Mouse (Mus musculus) cerebellum, postnatal 10 days (tissue): ENCODE measurements around the gene Gm12185.
"Not testable (repeated sequence)": the region's sequence is repeated elsewhere in the genome, so short reads cannot be mapped to it uniquely, and the experiment has no call there.

Experiments used
- DNase-seq, 2 experiments: peaks; one replicate each; pipeline ENCODE4 v3.0.0; 2021; ENCODE audit warnings: mixed read lengths in 2 of 2

Gene Gm12185

DNA sequence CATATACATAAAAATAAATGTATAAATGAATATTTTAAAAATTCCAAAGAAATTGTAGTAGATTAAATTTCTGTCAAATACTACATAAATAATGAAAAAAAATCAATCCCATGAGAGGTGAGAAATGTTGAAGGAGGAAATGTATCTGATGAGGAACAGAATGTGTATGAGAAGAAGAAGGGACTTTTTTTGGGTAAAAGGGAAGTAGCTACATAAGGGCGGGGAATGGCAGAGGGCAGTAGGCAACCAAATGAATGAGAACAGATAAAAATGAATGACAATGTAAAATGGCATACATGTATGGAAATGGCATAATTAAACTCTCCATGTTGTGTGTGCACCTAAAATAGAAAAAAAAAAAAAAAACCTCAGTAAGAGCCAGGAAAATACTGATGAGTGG is 78.4 kb downstream of the Gm12185 start:
- DNase-seq, result no peak

DNA sequence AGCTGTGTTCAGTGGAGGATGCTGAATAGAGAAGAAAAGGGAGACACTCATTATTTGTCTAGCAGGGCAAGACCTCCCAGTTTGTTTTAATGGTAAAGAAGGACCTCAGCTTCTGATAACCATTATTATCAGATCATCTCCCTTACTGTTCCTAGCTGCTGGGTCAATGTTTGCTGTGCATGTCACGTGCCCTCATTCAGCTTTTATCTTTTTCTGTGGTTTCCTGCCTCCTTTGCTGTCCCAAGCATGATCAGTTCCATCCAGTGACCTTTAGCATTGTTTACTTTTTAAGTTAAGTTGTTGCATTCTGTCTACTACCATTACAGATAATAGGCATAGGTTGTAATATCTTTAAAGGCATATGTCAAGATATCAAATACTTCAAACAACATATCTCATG is 83.6 kb downstream of the Gm12185 start:
- DNase-seq, result no peak

DNA sequence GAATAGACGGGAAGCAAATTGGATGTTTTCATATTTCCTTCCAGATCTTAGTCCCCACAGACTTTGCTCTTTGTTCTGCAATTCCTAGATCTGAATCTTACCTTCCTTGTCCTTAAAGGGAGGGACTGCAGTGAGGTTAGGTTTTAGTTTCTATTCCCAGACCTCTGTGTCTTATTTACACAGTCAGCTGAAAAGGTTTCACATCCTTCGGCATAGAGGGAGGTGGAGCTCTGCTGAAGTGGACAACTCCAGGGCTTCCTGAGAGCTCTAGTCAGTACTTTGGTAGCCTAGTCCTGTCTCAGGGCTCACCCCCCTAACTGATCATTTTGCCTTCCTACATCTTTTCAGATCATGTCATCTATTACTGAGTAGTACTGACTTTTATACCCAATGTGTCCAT is 90.0 kb downstream of the Gm12185 start, which contains the start of gene Gm5431:
Gene Gm5431, minus strand, starts transcription at position 194 of the 400 bp plus-strand sequence.
- no peak for DNase-seq

DNA sequence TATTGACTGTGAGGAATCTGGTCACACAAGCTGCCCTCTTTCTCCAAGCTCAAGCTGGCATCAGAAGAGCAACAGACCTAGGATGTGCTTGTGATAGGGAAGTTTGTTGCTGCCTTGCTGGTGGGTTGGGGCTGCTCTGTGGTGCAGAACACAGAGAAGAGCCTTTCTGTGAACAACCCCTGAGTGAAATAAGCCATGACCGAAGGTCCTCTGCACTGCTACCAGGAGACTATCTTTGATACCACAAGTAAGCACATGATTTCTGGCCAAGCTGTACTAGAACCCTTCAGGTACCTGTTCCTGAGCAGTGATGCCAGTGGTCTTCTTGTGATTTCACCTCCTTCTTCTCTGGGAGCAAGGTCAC is 90.5 kb downstream of the Gm12185 start:
- not testable (repeated sequence) for DNase-seq

DNA sequence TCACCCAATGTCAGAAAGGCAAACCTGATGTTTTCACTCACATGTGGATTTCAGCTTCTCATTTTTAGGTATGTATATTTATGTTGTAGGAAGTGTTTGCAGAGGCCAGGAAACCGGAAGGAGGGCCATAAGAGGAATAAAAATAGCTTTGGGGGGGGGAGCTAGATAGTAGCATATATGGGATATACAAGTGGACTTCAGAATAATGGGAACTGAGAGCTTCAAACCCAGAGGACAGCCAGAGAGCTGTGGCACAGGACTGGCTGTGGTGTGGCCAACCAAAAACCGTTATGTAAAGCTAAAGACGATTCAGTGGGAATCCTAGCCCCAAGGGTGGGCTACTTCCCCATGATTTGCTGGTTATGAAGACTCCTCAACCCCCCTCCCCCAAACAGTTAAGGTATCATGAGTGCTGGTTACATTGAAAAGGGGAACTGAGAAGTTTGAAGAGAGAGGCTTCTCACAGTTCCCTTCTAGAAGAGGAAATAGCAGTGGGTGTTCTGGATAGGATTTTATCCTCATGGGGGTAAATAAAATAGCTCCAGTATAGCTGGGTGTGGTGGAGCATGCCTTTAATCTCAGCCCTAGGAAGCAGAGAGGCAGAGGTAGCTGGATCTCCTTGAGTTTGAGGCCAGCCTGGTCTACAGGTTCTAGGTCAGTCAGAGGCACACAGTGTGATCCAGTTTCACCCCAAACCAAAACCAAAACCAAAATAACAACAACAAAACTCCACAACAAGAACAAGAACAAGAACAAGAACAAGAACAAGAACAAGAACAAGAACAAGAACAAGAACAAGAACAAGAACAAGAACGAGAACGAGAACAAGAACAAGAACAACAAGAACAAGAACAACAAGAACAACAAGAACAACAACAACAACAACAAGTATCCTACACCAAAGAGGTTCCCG is 91.1 kb downstream of the Gm12185 start:
- DNase-seq, result not testable (repeated sequence)

DNA sequence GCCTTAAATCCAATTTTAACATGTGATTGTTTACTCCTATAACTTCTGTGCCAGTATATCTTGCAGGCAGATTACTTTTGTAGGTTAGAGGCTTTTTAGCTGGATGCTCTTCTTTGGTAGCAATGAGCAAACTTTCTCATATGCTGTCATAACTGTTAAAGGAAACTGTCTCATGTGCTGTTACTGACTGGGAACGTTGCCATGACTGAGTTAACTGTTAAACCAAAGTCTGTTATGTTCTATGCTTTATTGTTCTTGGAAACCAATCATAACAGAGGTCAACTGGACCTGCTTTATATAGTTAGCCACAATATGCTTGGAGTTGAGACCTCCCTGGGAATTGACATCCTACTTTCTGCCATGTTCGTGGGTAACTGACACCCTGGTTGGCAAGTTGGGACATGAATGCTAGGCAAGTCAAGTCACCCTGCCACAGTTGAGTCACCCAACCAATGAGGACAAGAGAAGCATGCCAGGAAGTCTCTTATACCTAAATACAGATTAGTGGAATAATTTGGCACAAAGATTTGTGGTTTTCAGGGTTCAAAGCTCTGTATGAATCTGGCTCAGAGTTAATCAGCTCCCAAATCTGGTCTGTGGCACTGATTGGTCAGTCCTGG is 93.1 kb downstream of the Gm12185 start:
- DNase-seq, result no peak

DNA sequence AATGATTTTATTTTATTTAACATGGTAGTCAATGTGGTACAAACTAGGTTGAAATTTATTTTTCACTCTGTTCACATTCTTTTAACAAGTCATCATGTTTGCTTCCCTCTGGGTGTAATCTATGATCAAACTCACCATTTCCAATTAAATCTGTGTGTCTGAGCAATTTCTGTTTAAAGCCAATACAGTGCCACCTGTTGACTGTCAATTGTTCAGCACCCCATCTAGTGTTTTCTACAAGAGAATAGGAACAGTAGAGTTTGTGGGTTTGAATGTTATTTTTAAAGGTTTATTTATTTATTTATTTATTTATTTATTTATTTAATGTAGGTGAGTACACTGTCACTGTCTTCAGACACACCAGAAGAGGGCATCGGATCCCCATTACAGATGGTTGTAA is 115.3 kb downstream of the Gm12185 start:
- DNase-seq, result no peak

DNA sequence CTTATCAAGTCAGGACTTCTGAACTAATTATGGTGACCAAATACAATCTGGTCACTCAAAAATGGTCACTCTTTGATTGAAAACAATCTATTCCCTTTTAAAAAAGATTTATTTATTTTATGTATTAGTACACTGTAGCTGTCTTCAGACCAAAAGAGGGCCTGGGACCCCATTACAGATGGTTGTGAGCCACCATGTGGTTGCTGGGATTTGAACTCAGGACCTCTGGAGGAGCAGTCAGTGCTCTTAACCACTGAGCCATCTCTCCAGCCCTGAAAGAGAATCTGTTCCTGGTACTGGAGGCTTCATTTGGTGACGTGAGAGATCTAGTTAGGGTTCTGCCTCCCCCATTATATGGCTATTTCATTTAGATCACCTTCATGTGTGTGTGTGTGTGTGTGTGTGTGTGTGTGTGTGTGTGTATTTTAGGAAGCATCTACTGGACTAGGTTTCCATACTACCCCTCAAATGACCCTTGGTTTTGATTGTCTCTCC is 116.6 kb downstream of the Gm12185 start:
- DNase-seq, result not testable (repeated sequence)

DNA sequence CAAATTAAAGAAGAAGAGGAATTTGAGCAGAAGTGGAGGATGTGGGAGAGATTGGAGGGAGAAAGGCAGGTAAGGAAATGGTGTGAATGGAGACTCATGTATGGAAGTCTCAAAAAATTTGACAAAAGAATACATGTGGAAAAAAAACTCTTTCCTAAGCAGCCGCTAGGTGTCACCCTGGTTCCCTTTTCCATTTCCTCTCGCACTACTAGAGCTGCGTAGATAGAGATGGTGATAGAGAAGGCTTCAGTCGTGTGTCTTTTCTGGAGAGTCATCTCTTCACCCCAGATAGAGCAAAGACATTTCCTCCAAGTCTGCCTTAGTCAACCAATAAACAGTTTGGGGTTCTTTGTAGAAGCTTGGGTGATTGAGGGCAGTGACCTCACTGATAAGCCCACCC is 117.6 kb downstream of the Gm12185 start:
- DNase-seq, result peak; percentile 71 to 77

DNA sequence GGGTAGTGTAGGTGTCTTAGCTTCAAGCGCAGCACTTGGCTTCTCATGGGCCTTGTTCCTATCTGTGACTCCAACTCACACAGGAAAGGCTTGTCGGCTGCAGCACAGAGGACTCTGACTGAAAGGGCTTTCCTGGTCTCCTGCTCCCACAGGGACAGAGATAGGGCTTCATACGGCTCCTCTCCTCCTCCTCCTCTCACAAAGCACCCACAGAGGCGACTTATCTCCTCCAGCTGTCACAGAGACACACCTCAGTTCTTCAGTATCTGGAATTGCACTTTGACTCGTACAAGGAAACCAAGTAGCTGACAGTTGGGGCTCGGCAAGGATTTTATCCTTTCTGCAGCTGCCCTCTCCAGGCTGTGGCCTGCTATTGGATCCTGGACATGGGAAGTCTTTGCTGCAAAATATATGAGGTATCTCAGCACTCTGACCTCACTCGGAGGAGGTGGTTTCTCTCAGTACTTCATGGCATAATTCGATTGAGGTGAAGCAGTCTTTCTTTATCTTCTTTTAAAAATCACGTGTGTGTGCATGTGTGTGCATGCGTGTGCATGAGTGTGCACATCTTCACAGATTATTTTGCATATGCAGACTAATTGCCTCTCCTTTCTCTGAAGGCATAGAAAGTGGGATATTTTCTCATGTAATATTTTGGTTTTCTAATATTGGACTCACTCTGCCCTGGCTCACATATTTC is 118.3 kb downstream of the Gm12185 start:
- DNase-seq, result no peak

DNA sequence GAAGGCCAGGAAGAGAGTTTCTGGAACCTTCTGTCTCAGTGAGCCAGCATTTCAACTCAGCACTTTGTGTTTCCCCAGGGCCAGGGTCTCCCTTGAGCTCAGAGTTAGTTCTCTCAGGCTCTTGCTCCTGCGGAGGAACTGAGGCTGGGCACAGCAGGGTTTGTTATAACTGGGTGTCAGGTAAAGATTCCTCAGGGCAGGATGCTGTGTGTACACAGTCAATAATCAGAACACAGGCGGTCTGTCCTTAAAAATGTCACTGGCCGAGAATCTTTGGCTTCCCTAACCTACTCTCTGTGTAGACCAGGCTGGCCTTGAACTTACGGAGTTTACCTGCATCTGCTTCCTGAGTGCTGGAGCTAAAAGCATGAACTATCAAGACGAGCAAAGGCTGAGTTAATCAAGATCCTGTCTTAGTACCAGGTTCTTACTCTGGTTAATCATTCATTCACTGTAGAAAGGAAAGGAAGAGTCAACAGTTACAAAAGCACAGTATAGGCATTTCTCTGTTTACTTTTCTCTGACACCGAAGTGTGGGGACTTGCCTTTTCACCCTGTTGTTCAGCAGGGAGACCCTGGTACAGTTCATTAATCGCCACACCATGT is 119.2 kb downstream of the Gm12185 start:
- DNase-seq, result no peak

DNA sequence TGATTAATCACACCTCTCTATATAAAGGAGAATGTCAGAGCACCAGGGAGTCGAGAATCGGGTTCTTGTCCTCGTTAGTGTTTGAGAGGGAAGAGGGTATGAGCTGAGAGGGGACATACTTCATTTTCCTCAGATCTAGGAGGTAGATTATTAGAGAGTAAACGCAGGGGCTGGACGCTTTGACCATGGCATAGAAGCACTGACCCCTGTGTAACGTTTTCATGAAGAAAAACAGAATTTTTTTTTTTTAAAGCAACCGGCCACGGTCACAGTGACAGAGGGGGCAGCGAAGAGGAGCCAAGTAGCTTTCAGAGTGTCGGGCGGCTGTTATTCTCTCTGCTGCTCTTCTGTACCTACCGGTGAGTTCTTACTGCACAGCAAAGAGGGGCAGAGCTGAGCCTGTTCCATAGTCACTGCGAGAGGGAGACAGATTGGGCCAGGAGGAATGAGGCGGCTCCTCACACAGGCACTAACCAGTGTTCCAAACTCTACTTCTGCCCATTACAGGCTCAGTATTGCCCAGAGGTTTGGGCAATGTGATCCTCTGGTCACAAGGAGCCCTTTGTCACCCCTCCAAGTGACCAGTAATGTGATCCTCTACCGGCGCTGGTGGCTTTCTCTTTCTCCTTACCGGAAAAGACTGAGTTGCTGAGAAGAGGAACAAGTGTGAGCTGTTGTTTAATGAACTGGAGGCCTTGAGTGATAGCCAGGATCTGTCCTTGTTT is 120.0 kb downstream of the Gm12185 start:
- DNase-seq, result peak; percentile 34 to 49

DNA sequence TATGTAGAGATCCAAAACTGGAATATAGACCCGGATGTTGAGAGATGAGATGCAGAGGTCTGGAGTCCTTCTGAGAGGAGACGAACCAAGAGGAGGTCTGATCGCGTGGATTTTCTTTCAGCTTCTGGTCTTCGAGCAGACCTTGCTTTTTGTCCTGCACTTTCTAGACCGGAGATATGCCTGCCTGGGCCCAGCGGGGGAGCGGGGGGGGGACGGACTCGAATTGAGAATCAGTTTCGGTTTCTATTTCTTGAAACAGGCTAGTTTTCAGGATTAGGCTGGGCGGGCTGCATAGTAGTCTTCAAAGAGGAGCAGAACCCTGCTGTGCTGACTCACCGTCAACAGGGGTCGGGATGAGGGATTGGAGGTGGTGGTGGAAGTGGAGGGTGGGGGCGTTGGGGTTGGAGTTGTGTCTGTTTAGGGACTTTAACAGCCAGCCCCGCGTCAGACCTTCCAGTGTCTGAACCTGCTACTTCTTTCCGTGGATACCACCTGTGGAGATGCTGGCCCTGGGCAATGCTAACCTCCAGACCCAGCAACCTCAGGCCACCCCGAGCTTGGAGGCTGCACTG is 120.7 kb downstream of the Gm12185 start, which contains the start of gene Irgm1:
Gene Irgm1, minus strand, starts transcription at position 483 of the 572 bp plus-strand sequence.
- DNase-seq, result peak; percentile 73 to 77

DNA sequence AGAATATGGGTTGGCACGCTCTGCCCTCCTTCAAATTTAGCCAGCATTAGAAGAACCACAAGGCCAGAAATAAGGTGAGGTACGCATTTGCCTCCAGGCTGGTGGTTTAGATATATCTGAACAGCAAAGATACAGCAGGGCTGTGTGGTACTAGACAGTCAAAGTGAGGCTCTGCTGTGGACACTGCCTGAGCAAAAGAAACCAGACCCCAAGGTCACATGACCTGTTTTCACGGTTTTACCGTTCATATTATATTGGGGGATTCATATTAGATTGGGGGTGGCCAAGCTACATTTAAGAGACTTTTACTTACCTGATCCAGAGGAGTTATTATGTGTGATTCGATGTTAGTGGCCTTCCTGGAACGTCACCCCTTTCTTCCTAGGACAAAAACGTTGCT is 121.2 kb downstream of the Gm12185 start:
- peak in 1 of 2 experiments; percentile 25 for DNase-seq

DNA sequence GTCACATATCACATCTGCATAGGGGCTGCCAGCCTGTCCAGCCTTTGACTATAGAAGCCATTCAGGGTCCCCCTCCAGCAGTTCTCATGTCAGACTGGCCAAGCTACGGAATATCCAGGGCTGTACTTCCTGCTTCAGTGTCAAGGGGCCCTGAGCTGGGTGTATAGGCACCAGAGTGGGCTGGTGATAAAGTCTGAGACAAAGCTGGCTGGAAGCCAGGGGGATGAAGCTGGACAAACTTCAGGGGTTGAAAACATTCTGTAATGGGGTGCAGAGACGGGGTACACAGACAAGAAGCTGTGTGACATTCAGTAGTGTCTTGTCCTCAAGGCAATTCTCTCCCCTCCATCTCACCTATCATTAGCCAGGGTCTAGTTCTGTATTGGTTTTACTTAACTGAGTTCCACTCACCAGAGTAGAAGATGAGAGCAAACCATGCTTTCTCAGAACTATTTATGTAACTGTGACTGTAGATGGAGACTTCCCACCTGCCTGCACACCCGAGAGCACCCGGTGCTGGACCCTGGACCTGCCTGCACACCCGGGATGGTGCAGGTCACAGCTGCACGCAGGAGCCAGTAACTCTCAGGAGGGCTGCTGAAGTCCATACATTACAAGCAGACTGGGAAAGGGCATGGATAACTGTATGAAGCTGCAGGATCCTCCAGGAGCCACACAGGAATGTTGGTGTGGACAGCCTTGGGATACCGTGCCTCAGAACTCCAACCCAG is 122.5 kb downstream of the Gm12185 start:
- no peak for DNase-seq

DNA sequence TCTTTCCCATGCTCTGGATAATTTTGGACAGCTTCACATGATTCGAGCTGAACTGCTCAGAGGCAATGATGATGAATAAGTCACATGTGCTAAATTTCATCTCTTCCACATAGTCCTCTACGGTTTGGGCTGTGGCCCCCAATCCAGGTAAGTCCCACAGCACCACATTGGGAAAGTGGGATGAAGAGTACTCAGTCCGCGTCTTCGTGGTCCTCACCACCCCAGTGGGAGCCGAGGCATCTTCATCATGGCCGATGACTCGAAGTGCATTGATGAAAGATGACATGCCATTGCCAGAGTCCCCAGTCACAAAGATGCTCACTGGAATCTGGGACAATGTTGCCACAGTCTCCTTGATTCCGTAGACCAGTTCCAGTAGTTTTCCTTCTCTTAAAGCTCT is 125.5 kb downstream of the Gm12185 start:
- DNase-seq, result no peak

DNA sequence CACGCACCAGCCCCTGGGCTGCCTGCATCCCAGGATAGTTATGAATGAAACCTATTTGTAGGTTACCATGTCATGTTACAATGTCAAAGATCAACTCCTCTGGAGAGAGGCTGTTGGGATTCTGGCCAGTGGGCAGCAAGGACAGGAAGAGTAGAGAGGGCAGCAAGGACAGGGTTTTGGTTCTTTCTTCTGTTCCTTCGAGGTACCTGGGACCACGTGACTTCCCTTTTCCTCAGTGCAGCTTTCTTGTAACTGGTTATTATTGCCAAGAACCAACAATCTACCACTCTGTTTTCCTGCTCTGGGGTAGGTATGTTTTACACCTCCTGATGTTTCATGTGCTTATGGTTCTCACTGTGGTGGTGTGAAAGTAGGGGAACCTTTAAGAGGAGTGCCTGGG is 128.2 kb downstream of the Gm12185 start:
- no peak for DNase-seq

DNA sequence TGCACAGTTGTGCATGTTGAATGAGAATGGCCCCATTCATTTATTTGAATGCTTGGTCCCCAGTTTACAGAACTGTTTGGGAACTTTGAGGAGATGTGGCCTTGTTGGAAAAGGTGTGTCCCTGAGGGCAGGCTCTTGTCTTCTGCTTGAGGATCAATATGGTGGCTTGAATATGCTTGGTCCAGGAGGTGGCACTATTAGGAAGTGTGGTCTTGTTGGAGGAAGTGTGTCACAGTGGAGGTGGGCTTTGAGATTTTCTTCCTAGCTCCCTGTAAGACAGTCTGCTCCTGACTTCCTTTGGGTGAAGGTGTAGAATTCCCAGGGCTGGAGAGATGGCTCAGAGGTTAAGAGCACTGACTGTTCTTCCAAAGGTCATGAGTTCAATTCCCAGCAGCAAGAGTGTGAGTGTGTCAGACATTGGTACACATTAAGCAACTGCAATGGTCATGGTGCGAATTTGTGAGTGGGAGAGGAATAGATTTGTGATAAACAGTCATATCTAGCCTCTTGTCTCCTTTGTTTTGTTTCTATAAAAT is 129.2 kb downstream of the Gm12185 start:
- DNase-seq, result no peak

DNA sequence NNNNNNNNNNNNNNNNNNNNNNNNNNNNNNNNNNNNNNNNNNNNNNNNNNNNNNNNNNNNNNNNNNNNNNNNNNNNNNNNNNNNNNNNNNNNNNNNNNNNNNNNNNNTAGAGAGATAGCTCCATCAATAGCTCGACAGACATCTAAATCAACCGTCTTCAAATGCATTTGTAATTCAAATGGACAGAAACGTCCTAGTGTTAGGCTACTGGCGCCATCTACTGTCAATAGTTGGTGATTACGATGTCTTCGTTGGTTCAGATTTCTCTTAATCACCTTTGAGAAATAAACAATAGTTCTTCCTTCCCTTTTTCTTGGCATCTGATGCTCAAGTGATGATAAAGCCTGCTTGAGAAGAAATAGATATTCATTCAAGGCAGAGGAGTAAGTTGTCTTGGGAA is 133.0 kb downstream of the Gm12185 start:
- DNase-seq, result peak; percentile 73 to 86
